20 mouse cellular contexts compared by ENCODE assay signal in the genomic region with DNA sequence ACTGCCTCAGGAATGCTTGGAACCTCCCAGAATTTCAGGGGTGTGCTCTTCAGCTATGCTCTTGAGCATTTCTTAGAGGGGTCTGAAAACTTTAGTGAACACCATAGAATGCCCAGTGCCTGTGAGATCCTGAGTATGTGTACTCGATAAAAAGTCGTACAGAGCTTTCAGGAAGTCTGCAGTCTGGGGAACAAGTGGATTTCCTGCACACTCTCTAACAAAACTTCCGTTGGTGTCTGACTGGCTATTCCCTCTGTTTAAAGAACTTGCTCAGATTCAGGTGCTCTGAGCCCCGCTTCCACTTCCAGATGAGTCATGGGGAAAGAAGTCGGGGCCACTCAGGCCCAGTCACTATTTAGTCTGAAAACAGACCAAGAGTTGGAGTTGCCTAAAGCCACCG.
A peak's percentile ranks its signal among the peaks of the same experiment; 100 is the strongest.
DNase-seq lines count a peak whose midpoint lies in the region; ATAC-seq and TF ChIP-seq lines count a peak whose summit lies in the region.
"Had no signal": no experiment of that assay in that cellular context is flagged by ENCODE, and none has a peak within 500 bp of the region (broad histone marks: within the 10 kb centered on the region; RNA-seq: fewer than 3 reads in every experiment).

No protein-coding gene starts in this region.

- TF ChIP-seq EP300 in liver, postnatal 0 days (IDR thresholded peaks at IDR 0.05; ENCODE audit: low read depth): no peak

- no peak for TF ChIP-seq CTCF in liver, postnatal 0 days (IDR thresholded peaks at IDR 0.05; ENCODE audit: low read depth)
- TF ChIP-seq CTCF in cortical plate, adult 2 months (IDR thresholded peaks at IDR 0.05; ENCODE audit: extremely low read depth, insufficient read depth, low read length): no peak
- no peak for TF ChIP-seq CTCF in intestine, postnatal 0 days (IDR thresholded peaks at IDR 0.05; ENCODE audit: low read depth)

- peaks cover 6% of the 10 kb centered on the region for H3K4me1 ChIP-seq in liver, postnatal 0 days (ENCODE audit: insufficient read depth)
- no peaks in the 10 kb centered on the region for H3K4me1 ChIP-seq in liver, embryonic 12.5 days
- H3K4me1 ChIP-seq in cortical plate, adult 2 months (ENCODE audit: control insufficient read depth, insufficient read depth, low read length): no peaks in the 10 kb centered on the region
- H3K4me1 ChIP-seq in intestine, postnatal 0 days (replicated peaks; ENCODE audit: control insufficient read depth, insufficient read depth, low read length): no peaks in the 10 kb centered on the region
- 0 out of 2 replicates have a peak, but pooled peaks cover 3% of the 10 kb centered on the region for H3K4me1 ChIP-seq in stomach, embryonic 16.5 days (ENCODE audit: control insufficient read depth, insufficient read depth, low read length)
- H3K4me1 ChIP-seq: forebrain, embryonic 15.5 days; limb, embryonic 15.5 days; midbrain, embryonic 12.5 days; neural tube, embryonic 13.5 days had no signal

- WGBS in liver, postnatal 0 days (ENCODE audit: insufficient replicate concordance): 26% methylated on average over 6 of the region's 6 CpGs
- WGBS in liver, embryonic 12.5 days (ENCODE audit: insufficient replicate concordance): 22% methylated on average over 6 of the region's 6 CpGs
- WGBS in intestine, postnatal 0 days: 38% methylated on average over 6 of the region's 6 CpGs
- 40% methylated on average over 6 of the region's 6 CpGs for WGBS in stomach, embryonic 16.5 days

- no peak for ATAC-seq in liver, postnatal 0 days
- ATAC-seq in liver, embryonic 12.5 days: no peak
- ATAC-seq in intestine, postnatal 0 days: no peak
- ATAC-seq in stomach, embryonic 16.5 days (ENCODE audit: insufficient read depth, low FRiP score): no peak
- ATAC-seq: forebrain, embryonic 15.5 days; hindbrain, embryonic 16.5 days had no signal

- no peak overlapping the region for H3K27ac ChIP-seq in liver, postnatal 0 days (ENCODE audit: low read depth)
- no peak overlapping the region for H3K27ac ChIP-seq in liver, embryonic 12.5 days
- H3K27ac ChIP-seq in cortical plate, adult 2 months (ENCODE audit: insufficient read depth, low read length): peak overlapping the region; percentile 13; the same call in 1 of the 2 replicates
- H3K27ac ChIP-seq in intestine, postnatal 0 days (ENCODE audit: low read depth, low read length): peak overlapping the region; percentile 87
- H3K27ac ChIP-seq in stomach, embryonic 16.5 days (ENCODE audit: low read length): 0 out of 2 replicates have a peak overlapping the region, but pooled peaks have one; percentile 25
- H3K27ac ChIP-seq: forebrain, embryonic 15.5 days; limb, embryonic 15.5 days; midbrain, embryonic 12.5 days; neural tube, embryonic 13.5 days had no signal

- H3K27me3 ChIP-seq in liver, postnatal 0 days (ENCODE audit: insufficient read depth, low read length): no peaks in the 10 kb centered on the region
- no peaks in the 10 kb centered on the region for H3K27me3 ChIP-seq in liver, embryonic 12.5 days (replicated peaks)
- H3K27me3 ChIP-seq in intestine, postnatal 0 days (replicated peaks; ENCODE audit: control insufficient read depth, insufficient read depth, low read length): no peaks in the 10 kb centered on the region
- H3K27me3 ChIP-seq in stomach, embryonic 16.5 days (ENCODE audit: control insufficient read depth, insufficient read depth, low read length): no peaks in the 10 kb centered on the region
- H3K27me3 ChIP-seq: forebrain, embryonic 15.5 days; limb, embryonic 15.5 days; midbrain, embryonic 12.5 days; neural tube, embryonic 13.5 days had no signal

- no peak for DNase-seq in liver, postnatal 0 days
- DNase-seq in spleen, adult 12 weeks (ENCODE audit: low spot score): no peak
- DNase-seq in ovary, adult 18-20 months (ENCODE audit: low spot score): no peak
- DNase-seq: adrenal gland, adult 2 months; cerebellum, adult 11 months; cerebellum, postnatal 36 days; gastrocnemius, postnatal 36 days; kidney, adult 2 months; kidney, postnatal 14 days; right cerebral cortex, postnatal 25 days had no signal

- H3K4me2 ChIP-seq in liver, postnatal 0 days (ENCODE audit: low read depth, low read length): peak overlapping the region; percentile 7; the same call in 1 of the 2 replicates
- H3K4me2 ChIP-seq in liver, embryonic 12.5 days: no peak overlapping the region
- peak overlapping the region; percentile 24; the same call in 1 of the 2 replicates for H3K4me2 ChIP-seq in intestine, postnatal 0 days (replicated peaks; ENCODE audit: low read depth)
- H3K4me2 ChIP-seq in stomach, embryonic 16.5 days (ENCODE audit: low read depth, low read length): no peak overlapping the region
- H3K4me2 ChIP-seq: forebrain, embryonic 15.5 days; limb, embryonic 15.5 days; midbrain, embryonic 12.5 days; neural tube, embryonic 13.5 days had no signal

- no peak overlapping the region for H3K9ac ChIP-seq in liver, postnatal 0 days (replicated peaks)
- no peak overlapping the region for H3K9ac ChIP-seq in liver, embryonic 12.5 days
- no peak overlapping the region for H3K9ac ChIP-seq in intestine, postnatal 0 days (ENCODE audit: low read depth, low read length)
- no peak overlapping the region for H3K9ac ChIP-seq in stomach, embryonic 16.5 days (ENCODE audit: low read length)
- H3K9ac ChIP-seq: forebrain, embryonic 15.5 days; limb, embryonic 15.5 days; midbrain, embryonic 12.5 days; neural tube, embryonic 13.5 days had no signal

- H3K4me3 ChIP-seq in liver, postnatal 0 days (ENCODE audit: low read depth, low read length): no peak overlapping the region
- H3K4me3 ChIP-seq in liver, embryonic 12.5 days: no peak overlapping the region
- H3K4me3 ChIP-seq in cortical plate, adult 2 months (ENCODE audit: insufficient read depth, low read length): no peak overlapping the region
- H3K4me3 ChIP-seq in intestine, postnatal 0 days (ENCODE audit: low read depth, low read length): no peak overlapping the region
- no peak overlapping the region for H3K4me3 ChIP-seq in stomach, embryonic 16.5 days (replicated peaks; ENCODE audit: low read length)
- H3K4me3 ChIP-seq: erythroblast, embryonic 14.5 days; forebrain, embryonic 15.5 days; limb, embryonic 15.5 days; midbrain, embryonic 12.5 days; neural tube, embryonic 13.5 days had no signal

- TF ChIP-seq POLR2A in cortical plate, adult 2 months (IDR thresholded peaks at IDR 0.05; ENCODE audit: extremely low read depth, insufficient read depth, low read length): no peak

- H3K9me3 ChIP-seq in liver, postnatal 0 days (ENCODE audit: low read length): no peaks in the 10 kb centered on the region
- no peaks in the 10 kb centered on the region for H3K9me3 ChIP-seq in liver, embryonic 12.5 days (replicated peaks)
- no peaks in the 10 kb centered on the region for H3K9me3 ChIP-seq in intestine, postnatal 0 days (ENCODE audit: control insufficient read depth)
- H3K9me3 ChIP-seq in stomach, embryonic 16.5 days (replicated peaks; ENCODE audit: control insufficient read depth, low read length): no peaks in the 10 kb centered on the region
- H3K9me3 ChIP-seq: forebrain, embryonic 15.5 days; limb, embryonic 15.5 days; midbrain, embryonic 12.5 days; neural tube, embryonic 13.5 days had no signal

- H3K36me3 ChIP-seq in liver, postnatal 0 days (replicated peaks; ENCODE audit: insufficient read depth, low read length): no peaks in the 10 kb centered on the region
- H3K36me3 ChIP-seq in liver, embryonic 12.5 days: no peaks in the 10 kb centered on the region
- no peaks in the 10 kb centered on the region for H3K36me3 ChIP-seq in intestine, postnatal 0 days (ENCODE audit: control insufficient read depth, insufficient read depth)
- H3K36me3 ChIP-seq in stomach, embryonic 16.5 days (ENCODE audit: control insufficient read depth, insufficient read depth, low read length): no peaks in the 10 kb centered on the region
- H3K36me3 ChIP-seq: forebrain, embryonic 15.5 days; limb, embryonic 15.5 days; midbrain, embryonic 12.5 days; neural tube, embryonic 13.5 days had no signal

Comparison
In these comparisons a context has a peak if more than half of its experiments do, and no peak if none do; other contexts are left out.
1. H3K4me2 ChIP-seq: peak in liver, postnatal 0 days (single experiment) and intestine, postnatal 0 days (single experiment); none in liver, embryonic 12.5 days (single experiment) and stomach, embryonic 16.5 days (single experiment).
2. H3K27ac ChIP-seq: peak in cortical plate, adult 2 months (single experiment), intestine, postnatal 0 days (single experiment) and stomach, embryonic 16.5 days (single experiment); none in liver, postnatal 0 days (single experiment) and liver, embryonic 12.5 days (single experiment).